Mouse (Mus musculus) heart, embryonic 14.5 days (tissue): ENCODE measurements at regions not wholly inside any gene's neighbourhood (a gene's known extent, or its start where the extent isn't known, plus 50 kb on each side); places are given as distances from the start of the nearest gene placed in this dataset.

Experiments
- ATAC-seq: fragments of 200-750 bp; cut with Nextera tagmentation; 2 replicates; pipeline ENCODE4 v1.8.0; 2017; ENCODE audit warnings: low read depth, moderate TSS enrichment; ENCODE audit not compliant: insufficient number of reproducible peaks, insufficient read depth, low FRiP score
- H3K27ac ChIP-seq, 2 experiments: fragments of 200-500 bp in 1 of 2; fragments of 300-500 bp in 1 of 2; sonication (generic) in 1 of 2; replicated peaks in 1 of 2; 2 replicates each; pipeline ENCODE4 v1.5.1; 2012 to 2014; ENCODE audit warnings: low read depth in 2 of 2, low read length in 2 of 2, control low read depth in 1 of 2, mild to moderate bottlenecking in 1 of 2, mixed read lengths in 1 of 2; ENCODE audit not compliant: control insufficient read depth in 1 of 2, insufficient read depth in 1 of 2
- H3K27me3 ChIP-seq: fragments of 300-500 bp; sonication (generic); 2 replicates; pipeline ENCODE4 v1.6.1; 2014; ENCODE audit warnings: mild to moderate bottlenecking, low read length, control low read depth; ENCODE audit not compliant: control insufficient read depth, insufficient read depth
- H3K36me3 ChIP-seq: fragments of 300-500 bp; sonication (generic); 2 replicates; pipeline ENCODE4 v1.6.1; 2014; ENCODE audit warnings: mild to moderate bottlenecking, control low read depth, low read length, mixed read lengths; ENCODE audit not compliant: control insufficient read depth, insufficient read depth
- H3K4me1 ChIP-seq, 2 experiments: fragments of 200-500 bp in 1 of 2; fragments of 300-500 bp in 1 of 2; sonication (generic) in 1 of 2; 2 replicates each; pipeline ENCODE4 v1.6.1; 2012 to 2014; ENCODE audit warnings: low read length in 2 of 2, control low read depth in 1 of 2, mixed read lengths in 1 of 2; ENCODE audit not compliant: control insufficient read depth in 2 of 2, insufficient read depth in 2 of 2
- H3K4me2 ChIP-seq: fragments of 300-500 bp; sonication (generic); 2 replicates; pipeline ENCODE4 v1.6.1; 2014; ENCODE audit warnings: mild to moderate bottlenecking, low read length
- H3K4me3 ChIP-seq, 2 experiments: fragments of 200-500 bp in 1 of 2; fragments of 300-500 bp in 1 of 2; sonication (generic) in 1 of 2; 2 replicates each; pipeline ENCODE4 v1.5.1; 2012 to 2014; ENCODE audit warnings: low read length in 2 of 2, mild to moderate bottlenecking in 2 of 2, control low read depth in 1 of 2, low read depth in 1 of 2, moderate library complexity in 1 of 2; ENCODE audit not compliant: control insufficient read depth in 1 of 2, insufficient read depth in 1 of 2
- H3K9ac ChIP-seq: fragments of 300-500 bp; sonication (generic); 2 replicates; pipeline ENCODE4 v1.6.1; 2014; ENCODE audit warnings: mild to moderate bottlenecking, low read length
- H3K9me3 ChIP-seq: fragments of 300-500 bp; sonication (generic); 2 replicates; pipeline ENCODE4 v1.6.1; 2016; ENCODE audit warnings: low read length, control low read depth; ENCODE audit not compliant: control insufficient read depth
- WGBS: fragments of 180-500 bp; shearing (Covaris S2); extraction: QIAGEN DNeasy Blood & Tissue Kit; methylation state at CpG from one replicate; pipeline ENCODE4 v1.1.7; 2014; 5-methylcytosine and 5-hydroxymethylcytosine counted together

GRCm38 (mm10) chr13:34427527-34427926, 82.5 kb upstream of the Slc22a23 start:
- no peaks in the 10 kb centered on the region for H3K9me3 ChIP-seq
- no peaks in the 10 kb centered on the region for H3K4me1 ChIP-seq
- no peak overlapping the region for H3K27ac ChIP-seq
- no peak overlapping the region for H3K4me2 ChIP-seq
- no peak overlapping the region for H3K9ac ChIP-seq
- H3K27me3 ChIP-seq = no peaks in the 10 kb centered on the region
- H3K36me3 ChIP-seq = no peaks in the 10 kb centered on the region
- ATAC-seq = no peak
- H3K4me3 ChIP-seq = no peak overlapping the region
- WGBS = 96% methylated on average over 1 of the region's 1 CpGs

- no peak for ATAC-seq
- WGBS = 57% methylated on average over 3 of the region's 3 CpGs
Observed at GRCm38 (mm10) chr13:34424921-34425320, 79.9 kb upstream of the Slc22a23 start.

GRCm38 (mm10) chr13:34421644-34422043, 76.7 kb upstream of the Slc22a23 start:
- Histone ChIP-seq H3K4me1 (no peaks in the 10 kb centered on the region), H3K9me3 (no peaks in the 10 kb centered on the region), H3K36me3 (no peaks in the 10 kb centered on the region), H3K9ac (no peak overlapping the region), H3K4me2 (no peak overlapping the region), H3K27ac (no peak overlapping the region), H3K4me3 (no peak overlapping the region), H3K27me3 (no peaks in the 10 kb centered on the region)
- ATAC-seq = no peak
- WGBS = 84% methylated on average over 3 of the region's 3 CpGs

More at GRCm38 (mm10) chr13:34424921-34425320, 79.9 kb upstream of the Slc22a23 start:
- no peaks in the 10 kb centered on the region for H3K36me3 ChIP-seq
- H3K9ac ChIP-seq = no peak overlapping the region
- H3K4me1 ChIP-seq = no peaks in the 10 kb centered on the region
- H3K4me2 ChIP-seq = no peak overlapping the region
- H3K4me3 ChIP-seq = no peak overlapping the region
- H3K9me3 ChIP-seq = no peaks in the 10 kb centered on the region
- H3K27me3 ChIP-seq = no peaks in the 10 kb centered on the region
- no peak overlapping the region for H3K27ac ChIP-seq

GRCm38 (mm10) chr13:34420341-34421156, 75.6 kb upstream of the Slc22a23 start:
- WGBS = 66% methylated on average over 8 of the region's 8 CpGs
- H3K9ac ChIP-seq = no peak overlapping the region
- H3K36me3 ChIP-seq = no peaks in the 10 kb centered on the region
- H3K9me3 ChIP-seq = no peaks in the 10 kb centered on the region
- no peak overlapping the region for H3K27ac ChIP-seq
- H3K4me1 ChIP-seq = no peaks in the 10 kb centered on the region
- no peak for ATAC-seq
- no peaks in the 10 kb centered on the region for H3K27me3 ChIP-seq
- H3K4me2 ChIP-seq = no peak overlapping the region
- no peak overlapping the region for H3K4me3 ChIP-seq

- Histone ChIP-seq H3K9ac (no peak overlapping the region), H3K4me2 (no peak overlapping the region), H3K9me3 (no peaks in the 10 kb centered on the region), H3K27ac (no peak overlapping the region), H3K4me3 (no peak overlapping the region), H3K27me3 (no peaks in the 10 kb centered on the region), H3K36me3 (no peaks in the 10 kb centered on the region), H3K4me1 (no peaks in the 10 kb centered on the region)
- 76% methylated on average over 3 of the region's 3 CpGs for WGBS
- ATAC-seq = no peak
Observed at GRCm38 (mm10) chr13:34419061-34419460, 74.1 kb upstream of the Slc22a23 start.

GRCm38 (mm10) chr13:34416603-34417002, 71.6 kb upstream of the Slc22a23 start:
- Histone ChIP-seq H3K9ac (no peak overlapping the region), H3K4me3 (no peak overlapping the region), H3K9me3 (no peaks in the 10 kb centered on the region), H3K36me3 (no peaks in the 10 kb centered on the region), H3K27me3 (no peaks in the 10 kb centered on the region), H3K4me1 (no peaks in the 10 kb centered on the region), H3K4me2 (no peak overlapping the region), H3K27ac (no peak overlapping the region)
- 79% methylated on average over 2 of the region's 2 CpGs for whole genome bisulfite sequencing
- no peak for ATAC-seq

GRCm38 (mm10) chr13:34414533-34414932, 69.6 kb upstream of the Slc22a23 start:
- Histone ChIP-seq H3K4me1 (no peaks in the 10 kb centered on the region), H3K9ac (no peak overlapping the region), H3K9me3 (no peaks in the 10 kb centered on the region), H3K27ac (no peak overlapping the region), H3K4me3 (no peak overlapping the region), H3K36me3 (no peaks in the 10 kb centered on the region), H3K27me3 (no peaks in the 10 kb centered on the region), H3K4me2 (no peak overlapping the region)
- WGBS = 78% methylated on average over 2 of the region's 2 CpGs
- no peak for ATAC-seq

- no peak overlapping the region for H3K4me3 ChIP-seq
- no peak overlapping the region for H3K9ac ChIP-seq
- H3K4me1 ChIP-seq = peaks cover 4 to 8% of the 10 kb centered on the region in 2 experiments; a peak in 3 of 4 replicates
- no peak overlapping the region for H3K27ac ChIP-seq
- no peaks in the 10 kb centered on the region for H3K36me3 ChIP-seq
- H3K9me3 ChIP-seq = no peaks in the 10 kb centered on the region
- WGBS = 37% methylated on average over 2 of the region's 2 CpGs
- H3K4me2 ChIP-seq = no peak overlapping the region
- no peaks in the 10 kb centered on the region for H3K27me3 ChIP-seq
- ATAC-seq = no peak
Observed at GRCm38 (mm10) chr13:34408669-34409055, 63.7 kb upstream of the Slc22a23 start.
